Mouse (Mus musculus) lung, postnatal 0 days (tissue): Measurements from ENCODE around the gene Fam69b. TPM values are rescaled to one million over a fixed set of nuclear protein-coding genes. Genes with fewer than 3 reads are reported as not detected.

Experiments used
- ATAC-seq: fragments of 200-750 bp; cut with Nextera tagmentation; 2 replicates; pipeline ENCODE4 v1.8.0; 2017; ENCODE audit warnings: moderate library complexity
- DNase-seq: peaks from one replicate; pipeline ENCODE4 v3.0.0-alpha.2; 2016; ENCODE audit warnings: low spot score
- H3K27ac ChIP-seq: fragments of 300-500 bp; sonication (generic); 2 replicates; pipeline ENCODE4 v1.5.1; 2014; ENCODE audit warnings: antibody characterized with exemption, mild to moderate bottlenecking, low read length, mixed read lengths
- H3K27me3 ChIP-seq: fragments of 300-500 bp; sonication (generic); replicated peaks from 2 replicates; pipeline ENCODE4 v1.6.1; 2014; ENCODE audit warnings: low read length, mixed read lengths; ENCODE audit not compliant: insufficient read depth
- H3K36me3 ChIP-seq: fragments of 300-500 bp; sonication (generic); 2 replicates; pipeline ENCODE4 v1.6.1; 2014; ENCODE audit warnings: low read length, mixed read lengths; ENCODE audit not compliant: insufficient read depth
- H3K4me1 ChIP-seq: fragments of 300-500 bp; sonication (generic); 2 replicates; pipeline ENCODE4 v1.6.1; 2014; ENCODE audit warnings: antibody characterized with exemption, low read depth, low read length, mixed read lengths; ENCODE audit not compliant: insufficient read depth
- H3K4me2 ChIP-seq: fragments of 300-500 bp; sonication (generic); replicated peaks from 2 replicates; pipeline ENCODE4 v1.6.1; 2014; ENCODE audit warnings: low read depth, mild to moderate bottlenecking, low read length, moderate library complexity, mixed read lengths
- H3K4me3 ChIP-seq: fragments of 300-500 bp; sonication (generic); 2 replicates; pipeline ENCODE4 v1.5.1; 2014; ENCODE audit warnings: low read depth, low read length
- H3K9ac ChIP-seq: fragments of 300-500 bp; sonication (generic); replicated peaks from 2 replicates; pipeline ENCODE4 v1.6.1; 2014; ENCODE audit warnings: low read depth, mild to moderate bottlenecking
- H3K9me3 ChIP-seq: fragments of 300-500 bp; sonication (generic); 2 replicates; pipeline ENCODE4 v1.6.1; 2016; ENCODE audit warnings: low read length, mixed read lengths
- CTCF ChIP-seq: IDR thresholded peaks from 2 replicates; pipeline ENCODE4 v1.5.1; 2016; ENCODE audit warnings: antibody characterized with exemption, mild to moderate bottlenecking
- EP300 ChIP-seq: IDR thresholded peaks from 2 replicates; pipeline ENCODE4 v1.6.1; 2016; ENCODE audit warnings: antibody characterized with exemption, mild to moderate bottlenecking, control low read depth
- WGBS: fragments of 180-500 bp; shearing (Covaris S2); extraction: QIAGEN DNeasy Blood & Tissue Kit; methylation state at CpG from one replicate; pipeline ENCODE4 v1.1.7; 2014; 5-methylcytosine and 5-hydroxymethylcytosine counted together
- polyA plus RNA-seq: library from polyadenylated mRNA; unstranded; fragments of >200 nt; fragmentation: Nextera tagmentation; extraction: Ambion mirVana; gene quantifications from 2 replicates; pipeline ENCODE4 v1.2.1, GENCODE M21; 2015

Fam69b gene
- polyA plus RNA-seq, 1 experiment from 2014 or later = 8.2 TPM

DNA sequence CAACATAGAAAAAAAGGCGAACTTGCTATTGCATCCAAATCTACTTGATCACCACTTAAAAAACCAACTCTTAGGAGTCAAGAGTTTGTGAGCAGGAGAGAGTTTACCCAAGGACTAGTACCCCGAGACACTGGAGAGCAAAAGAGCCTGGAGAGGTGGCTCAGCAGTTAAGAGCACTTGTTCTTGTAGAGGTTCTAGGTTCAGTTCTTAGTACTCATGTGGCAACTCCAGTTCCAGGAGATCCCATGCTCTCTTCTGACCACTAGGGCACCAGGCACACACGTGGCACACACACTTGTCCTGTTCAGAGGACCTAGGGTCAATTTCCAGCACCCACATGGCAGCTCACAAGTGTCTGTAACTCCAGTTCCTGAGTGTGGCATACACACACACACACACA, 2.2 kb upstream of the Fam69b start:
- no peaks in the 10 kb centered on the region for H3K36me3 ChIP-seq
- no peak overlapping the region for H3K4me2 ChIP-seq
- no peaks in the 10 kb centered on the region for H3K9me3 ChIP-seq
- H3K4me1 ChIP-seq = no peaks in the 10 kb centered on the region
- peak; percentile 65 for ATAC-seq
- H3K27ac ChIP-seq = no peak overlapping the region
- 44% methylated on average over 3 of the region's 3 CpGs for WGBS
- no peaks in the 10 kb centered on the region for H3K27me3 ChIP-seq
- H3K9ac ChIP-seq = no peak overlapping the region
- H3K4me3 ChIP-seq = no peak overlapping the region
- peak; percentile 52 for TF ChIP-seq CTCF
- TF ChIP-seq EP300 = no peak
- DNase-seq = peak; percentile 74

GRCm38 (mm10) chr2:26628792-26629437, 658 bp downstream of the Fam69b start:
- ATAC-seq (no peak), DNase-seq (no peak)
- 33% methylated on average over 5 of the region's 5 CpGs for WGBS
- Histone ChIP-seq H3K27me3 (no peaks in the 10 kb centered on the region), H3K9me3 (no peaks in the 10 kb centered on the region), H3K9ac (peak overlapping the region; percentile 39), H3K27ac (no peak overlapping the region), H3K36me3 (no peaks in the 10 kb centered on the region), H3K4me1 (no peaks in the 10 kb centered on the region), H3K4me3 (peak overlapping the region; percentile 43), H3K4me2 (peak overlapping the region; percentile 96)
- no peak for TF ChIP-seq CTCF
- TF ChIP-seq EP300 = no peak

GRCm38 (mm10) chr2:26632541-26633395, 4.5 kb downstream of the Fam69b start:
- no peak for TF ChIP-seq EP300
- no peak for TF ChIP-seq CTCF
- H3K9ac ChIP-seq = no peak overlapping the region
- no peaks in the 10 kb centered on the region for H3K4me1 ChIP-seq
- H3K4me3 ChIP-seq = no peak overlapping the region
- DNase-seq (no peak), ATAC-seq (no peak)
- H3K27ac ChIP-seq = no peak overlapping the region
- H3K36me3 ChIP-seq = peaks cover 17% of the 10 kb centered on the region; the same call in 1 of the 2 replicates
- no peaks in the 10 kb centered on the region for H3K27me3 ChIP-seq
- WGBS = 74% methylated on average over 16 of the region's 16 CpGs
- H3K9me3 ChIP-seq = no peaks in the 10 kb centered on the region
- H3K4me2 ChIP-seq = no peak overlapping the region

DNA sequence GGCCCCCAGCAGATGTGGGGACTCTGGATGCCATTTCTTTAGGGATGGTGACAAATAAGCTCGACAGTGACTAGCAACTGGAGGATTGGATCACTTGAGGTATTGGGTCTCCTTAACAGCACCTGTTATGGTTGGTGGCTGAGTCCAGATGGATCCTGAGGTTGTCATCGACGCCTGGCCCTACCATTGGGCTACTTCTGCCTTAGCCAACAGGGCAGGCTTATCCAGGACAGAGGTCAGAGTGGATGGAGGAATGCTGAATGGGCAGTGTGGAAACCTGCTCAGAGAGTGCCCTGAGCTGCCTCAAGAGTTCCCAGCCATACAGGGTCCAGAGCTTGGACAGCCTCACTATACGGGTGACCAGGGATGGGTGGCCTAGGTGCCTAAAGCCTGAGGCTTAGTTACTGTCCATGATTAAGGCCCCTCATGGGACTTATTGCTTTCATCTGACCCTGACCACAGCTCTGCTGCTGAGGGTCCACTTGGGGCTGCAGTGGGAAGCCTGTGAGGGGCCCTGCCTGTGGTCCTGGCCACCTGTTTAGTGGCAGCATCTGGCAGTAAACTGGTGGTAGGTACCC, 5.8 kb downstream of the Fam69b start:
- H3K9me3 ChIP-seq = no peaks in the 10 kb centered on the region
- H3K4me3 ChIP-seq = no peak overlapping the region
- H3K9ac ChIP-seq = no peak overlapping the region
- H3K27ac ChIP-seq = no peak overlapping the region
- TF ChIP-seq CTCF = no peak
- no peak for TF ChIP-seq EP300
- DNase-seq = no peak
- ATAC-seq = no peak
- WGBS = 62% methylated on average over 4 of the region's 4 CpGs
- peaks cover 21% of the 10 kb centered on the region; the same call in 1 of the 2 replicates for H3K36me3 ChIP-seq
- H3K4me2 ChIP-seq = no peak overlapping the region
- H3K4me1 ChIP-seq = peaks cover 5% of the 10 kb centered on the region; the same call in 1 of the 2 replicates
- no peaks in the 10 kb centered on the region for H3K27me3 ChIP-seq

GRCm38 (mm10) chr2:26634629-26635488, 6.6 kb downstream of the Fam69b start:
- Histone ChIP-seq H3K27ac (no peak overlapping the region), H3K9me3 (no peaks in the 10 kb centered on the region), H3K4me2 (no peak overlapping the region), H3K36me3 (peaks cover 21% of the 10 kb centered on the region; the same call in 1 of the 2 replicates), H3K4me1 (peaks cover 8% of the 10 kb centered on the region; the same call in 1 of the 2 replicates), H3K9ac (no peak overlapping the region), H3K27me3 (no peaks in the 10 kb centered on the region), H3K4me3 (no peak overlapping the region)
- 50% methylated on average over 12 of the region's 12 CpGs for WGBS
- no peak for TF ChIP-seq EP300
- TF ChIP-seq CTCF = no peak
- ATAC-seq (peak; percentile 39), DNase-seq (peak; percentile 16)
